8 mouse cellular contexts compared by ENCODE assay signal in genomic region chr12:86825584-86826419, GRCm38 (mm10). TPM values are rescaled to one million over a fixed set of nuclear protein-coding genes. Genes with fewer than 3 reads are reported as not detected.
DNase-seq lines count a peak whose midpoint lies in the region; ATAC-seq and TF ChIP-seq lines count a peak whose summit lies in the region.

No protein-coding gene starts in this region.

- no peaks in the 10 kb centered on the region for H3K9me3 ChIP-seq in lung, embryonic 16.5 days (ENCODE audit: control insufficient read depth, low read length)
- H3K9me3 ChIP-seq in hindbrain, postnatal 0 days (ENCODE audit: low read length): no peaks in the 10 kb centered on the region

- no peak for TF ChIP-seq CTCF in hindbrain, postnatal 0 days (IDR thresholded peaks at IDR 0.05; ENCODE audit: low read depth)

- DNase-seq in lung, postnatal 10 days: no peak
- DNase-seq in adrenal gland, postnatal 25 days: peak; percentile 77
- DNase-seq in hindbrain, postnatal 0 days (ENCODE audit: low spot score): no peak
- DNase-seq in lung, postnatal 36 days: peak; percentile 52
- DNase-seq in right cerebral cortex, postnatal 36 days (ENCODE audit: low spot score in 2 of 2): no peak
- DNase-seq in frontal cortex, postnatal 36 days (ENCODE audit: low spot score in 2 of 2): no peak

- no peak for ATAC-seq in lung, embryonic 16.5 days (ENCODE audit: low read depth)
- no peak for ATAC-seq in hindbrain, postnatal 0 days
- no peak for ATAC-seq in CD4-positive, CD25-positive, alpha-beta regulatory T cell, adult 4 months

- peak overlapping the region; percentile 96 for H3K27ac ChIP-seq in lung, embryonic 16.5 days (ENCODE audit: low read length)
- H3K27ac ChIP-seq in hindbrain, postnatal 0 days: peak overlapping the region; percentile 96

- H3K4me3 ChIP-seq in lung, embryonic 16.5 days (ENCODE audit: low read length): no peak overlapping the region
- no peak overlapping the region for H3K4me3 ChIP-seq in hindbrain, postnatal 0 days (ENCODE audit: low read length)

- peak overlapping the region; percentile 62 for H3K4me2 ChIP-seq in lung, embryonic 16.5 days (ENCODE audit: low read depth, low read length)
- no peak overlapping the region for H3K4me2 ChIP-seq in hindbrain, postnatal 0 days (ENCODE audit: low read depth, low read length)

- whole genome bisulfite sequencing in lung, embryonic 16.5 days: 33% methylated on average over 6 of the region's 6 CpGs
- 36% methylated on average over 6 of the region's 6 CpGs for WGBS in hindbrain, postnatal 0 days

- H3K27me3 ChIP-seq in lung, embryonic 16.5 days (ENCODE audit: control insufficient read depth, insufficient read depth, low read depth, low read length): no peaks in the 10 kb centered on the region
- no peaks in the 10 kb centered on the region for H3K27me3 ChIP-seq in hindbrain, postnatal 0 days (ENCODE audit: insufficient read depth, low read length)

- H3K4me1 ChIP-seq in lung, embryonic 16.5 days (replicated peaks; ENCODE audit: control insufficient read depth, insufficient read depth, low read length): peaks cover 46% of the 10 kb centered on the region
- peaks cover 40% of the 10 kb centered on the region for H3K4me1 ChIP-seq in hindbrain, postnatal 0 days (ENCODE audit: insufficient read depth, low read length)

- H3K9ac ChIP-seq in lung, embryonic 16.5 days (ENCODE audit: low read length): peak overlapping the region; percentile 34
- H3K9ac ChIP-seq in hindbrain, postnatal 0 days (replicated peaks; ENCODE audit: low read length): no peak overlapping the region

- H3K36me3 ChIP-seq in lung, embryonic 16.5 days (ENCODE audit: control insufficient read depth, insufficient read depth, low read length): no peaks in the 10 kb centered on the region
- H3K36me3 ChIP-seq in hindbrain, postnatal 0 days (ENCODE audit: insufficient read depth, low read length): no peaks in the 10 kb centered on the region

RNA-seq across cellular contexts. Expression of gene Irf2bpl, which starts 58.8 kb away (rescaled TPM):
- 28.8 and 34.2 TPM in 2 replicates for polyA plus RNA-seq in lung, embryonic 16.5 days (2015; fragmentation: Nextera tagmentation; extraction: Ambion mirVana)
- total RNA-seq in adrenal gland, postnatal 25 days (2021): 65.4 and 74.6 TPM in 2 replicates
- total RNA-seq in hindbrain, postnatal 0 days (2014; rRNA removed): 146 and 159 TPM in 2 replicates
- polyA plus RNA-seq in hindbrain, postnatal 0 days (2015; fragmentation: Nextera tagmentation; extraction: Ambion mirVana): 59.4 and 66.9 TPM in 2 replicates
- polyA plus RNA-seq in CD4-positive, CD25-positive, alpha-beta regulatory T cell, adult 4 months (2017; shearing (Covaris generic)): 10 to 100 TPM in 1 of 2 experiments, 1 to 10 TPM in 1; 7.6 to 18.8 TPM

Comparison
In these comparisons a context has a peak if more than half of its experiments do, and no peak if none do; other contexts are left out.
1. DNase-seq: peak in adrenal gland, postnatal 25 days (single experiment) and lung, postnatal 36 days (single experiment); none in lung, postnatal 10 days (single experiment), hindbrain, postnatal 0 days (single experiment), right cerebral cortex, postnatal 36 days (0 of 2) and frontal cortex, postnatal 36 days (0 of 2).